Mouse (Mus musculus) neural tube, embryonic 14.5 days (tissue): Measurements from ENCODE around the gene Faap100. TPM values are rescaled to one million over a fixed set of nuclear protein-coding genes. Genes with fewer than 3 reads are reported as not detected.
A peak's percentile ranks its signal among the peaks of the same experiment; 100 is the strongest.

Experiments used
- ATAC-seq: fragments of 200-750 bp; cut with Nextera tagmentation; 2 replicates; pipeline ENCODE4 v1.8.0; 2017; ENCODE audit warnings: low read depth, mild to moderate bottlenecking, moderate TSS enrichment, moderate library complexity
- H3K27ac ChIP-seq: fragments of 300-500 bp; sonication (generic); 2 replicates; pipeline ENCODE4 v1.5.1; 2014; ENCODE audit warnings: low read depth, mild to moderate bottlenecking, control low read depth, low read length, moderate library complexity, mixed read lengths
- H3K27me3 ChIP-seq: fragments of 300-500 bp; sonication (generic); 2 replicates; pipeline ENCODE4 v1.6.1; 2014; ENCODE audit warnings: low read length; ENCODE audit not compliant: control insufficient read depth, insufficient read depth
- H3K36me3 ChIP-seq: fragments of 300-500 bp; sonication (generic); 2 replicates; pipeline ENCODE4 v1.6.1; 2014; ENCODE audit warnings: low read length, mixed read lengths; ENCODE audit not compliant: control insufficient read depth, insufficient read depth
- H3K4me1 ChIP-seq: fragments of 300-500 bp; sonication (generic); 2 replicates; pipeline ENCODE4 v1.6.1; 2014; ENCODE audit warnings: low read length; ENCODE audit not compliant: control insufficient read depth, insufficient read depth
- H3K4me2 ChIP-seq: fragments of 300-500 bp; sonication (generic); 2 replicates; pipeline ENCODE4 v1.6.1; 2014; ENCODE audit warnings: mild to moderate bottlenecking, low read depth, low read length, control low read depth
- H3K4me3 ChIP-seq: fragments of 300-500 bp; sonication (generic); 2 replicates; pipeline ENCODE4 v1.5.1; 2014; ENCODE audit warnings: low read depth, low read length, control low read depth, mixed read lengths
- H3K9ac ChIP-seq: fragments of 300-500 bp; sonication (generic); replicated peaks from 2 replicates; pipeline ENCODE4 v1.6.1; 2014; ENCODE audit warnings: low read depth, mild to moderate bottlenecking, control low read depth, low read length, mixed read lengths
- H3K9me3 ChIP-seq: fragments of 300-500 bp; sonication (generic); 2 replicates; pipeline ENCODE4 v1.6.1; 2016; ENCODE audit warnings: low read length; ENCODE audit not compliant: control insufficient read depth
- WGBS: fragments of 180-500 bp; shearing (Covaris S2); extraction: QIAGEN DNeasy Blood & Tissue Kit; methylation state at CpG from one replicate; pipeline ENCODE4 v1.1.7; 2014; 5-methylcytosine and 5-hydroxymethylcytosine counted together
- polyA plus RNA-seq: library from polyadenylated mRNA; unstranded; fragments of >200 nt; fragmentation: Nextera tagmentation; extraction: Ambion mirVana; gene quantifications from 2 replicates; pipeline ENCODE4 v1.2.1, GENCODE M21; 2014

The Faap100 gene
- polyA plus RNA-seq, 1 experiment from 2014 or later = 86.8 TPM

- H3K4me1 ChIP-seq = peaks cover 15% of the 10 kb centered on the region
- no peak overlapping the region for H3K4me3 ChIP-seq
- H3K27ac ChIP-seq = no peak overlapping the region
- no peaks in the 10 kb centered on the region for H3K9me3 ChIP-seq
- H3K4me2 ChIP-seq = no peak overlapping the region
- H3K9ac ChIP-seq = no peak overlapping the region
- no peaks in the 10 kb centered on the region for H3K27me3 ChIP-seq
- no peak for ATAC-seq
- peaks cover 44% of the 10 kb centered on the region for H3K36me3 ChIP-seq
- 93% methylated on average over 3 of the region's 3 CpGs for WGBS
Measured at GRCm38 (mm10) chr11:120380271-120380670, 1.7 kb upstream of the Faap100 start.

GRCm38 (mm10) chr11:120378031-120378610 is 443 bp downstream of the Faap100 start:
- Histone ChIP-seq H3K27me3 (no peaks in the 10 kb centered on the region), H3K4me2 (peak overlapping the region; percentile 93), H3K9me3 (no peaks in the 10 kb centered on the region), H3K27ac (peak overlapping the region; percentile 70), H3K36me3 (peaks cover 44% of the 10 kb centered on the region), H3K9ac (peak overlapping the region; percentile 82), H3K4me3 (peak overlapping the region; percentile 82), H3K4me1 (peaks cover 15% of the 10 kb centered on the region)
- 5% methylated on average over 38 of the region's 40 CpGs for WGBS
- ATAC-seq = peak; percentile 19

GRCm38 (mm10) chr11:120377337-120377736 is 1.2 kb downstream of the Faap100 start:
- H3K27me3 ChIP-seq = no peaks in the 10 kb centered on the region
- no peak overlapping the region for H3K27ac ChIP-seq
- peak overlapping the region; percentile 93 for H3K4me2 ChIP-seq
- H3K9ac ChIP-seq = peak overlapping the region; percentile 82
- no peak for ATAC-seq
- H3K36me3 ChIP-seq = peaks cover 44% of the 10 kb centered on the region
- peaks cover 15% of the 10 kb centered on the region for H3K4me1 ChIP-seq
- H3K4me3 ChIP-seq = peak overlapping the region; percentile 82
- WGBS = 74% methylated on average over 10 of the region's 10 CpGs
- H3K9me3 ChIP-seq = no peaks in the 10 kb centered on the region

- peaks cover 15% of the 10 kb centered on the region for H3K4me1 ChIP-seq
- H3K36me3 ChIP-seq = peaks cover 44% of the 10 kb centered on the region
- H3K9me3 ChIP-seq = no peaks in the 10 kb centered on the region
- ATAC-seq = no peak
- H3K27ac ChIP-seq = no peak overlapping the region
- WGBS = 89% methylated on average over 17 of the region's 17 CpGs
- H3K4me3 ChIP-seq = no peak overlapping the region
- no peaks in the 10 kb centered on the region for H3K27me3 ChIP-seq
- no peak overlapping the region for H3K9ac ChIP-seq
- H3K4me2 ChIP-seq = no peak overlapping the region; the same call in 1 of the 2 replicates
Measured at GRCm38 (mm10) chr11:120376302-120377160, 2.0 kb downstream of the Faap100 start.

- no peak overlapping the region for H3K9ac ChIP-seq
- H3K4me1 ChIP-seq = peaks cover 15% of the 10 kb centered on the region
- WGBS = 90% methylated on average over 10 of the region's 10 CpGs
- no peak overlapping the region for H3K4me3 ChIP-seq
- no peaks in the 10 kb centered on the region for H3K27me3 ChIP-seq
- H3K36me3 ChIP-seq = peaks cover 44% of the 10 kb centered on the region
- no peak overlapping the region for H3K4me2 ChIP-seq
- H3K9me3 ChIP-seq = no peaks in the 10 kb centered on the region
- no peak for ATAC-seq
- no peak overlapping the region for H3K27ac ChIP-seq
Measured at GRCm38 (mm10) chr11:120375324-120375723, 3.2 kb downstream of the Faap100 start.

GRCm38 (mm10) chr11:120373820-120374586 is 4.6 kb downstream of the Faap100 start:
- Histone ChIP-seq H3K27me3 (no peaks in the 10 kb centered on the region), H3K36me3 (peaks cover 49% of the 10 kb centered on the region), H3K4me1 (peaks cover 13% of the 10 kb centered on the region), H3K9me3 (no peaks in the 10 kb centered on the region), H3K4me3 (no peak overlapping the region), H3K9ac (no peak overlapping the region), H3K27ac (no peak overlapping the region), H3K4me2 (no peak overlapping the region)
- no peak for ATAC-seq
- 88% methylated on average over 23 of the region's 23 CpGs for WGBS

GRCm38 (mm10) chr11:120373025-120373424 is 5.5 kb downstream of the Faap100 start:
- H3K4me2 ChIP-seq = no peak overlapping the region
- H3K4me1 ChIP-seq = peaks cover 10% of the 10 kb centered on the region
- H3K36me3 ChIP-seq = peaks cover 55% of the 10 kb centered on the region
- 70% methylated on average over 13 of the region's 13 CpGs for WGBS
- H3K9me3 ChIP-seq = no peaks in the 10 kb centered on the region
- no peak for ATAC-seq
- H3K27ac ChIP-seq = no peak overlapping the region
- H3K9ac ChIP-seq = no peak overlapping the region
- no peaks in the 10 kb centered on the region for H3K27me3 ChIP-seq
- no peak overlapping the region for H3K4me3 ChIP-seq

- peak; percentile 72 for ATAC-seq
- Histone ChIP-seq H3K9me3 (no peaks in the 10 kb centered on the region), H3K27me3 (no peaks in the 10 kb centered on the region), H3K36me3 (peaks cover 38% of the 10 kb centered on the region), H3K9ac (no peak overlapping the region), H3K4me2 (no peak overlapping the region), H3K27ac (no peak overlapping the region), H3K4me1 (peaks cover 2% of the 10 kb centered on the region; the same call in 1 of the 2 replicates), H3K4me3 (no peak overlapping the region)
- 34% methylated on average over 8 of the region's 8 CpGs for WGBS
Measured at GRCm38 (mm10) chr11:120369656-120370055, 8.9 kb downstream of the Faap100 start.
